Mouse (Mus musculus) midbrain, embryonic 14.5 days (tissue): Measurements from ENCODE around the gene Pitpnm2. TPM values are rescaled to one million over a fixed set of nuclear protein-coding genes. Genes with fewer than 3 reads are reported as not detected.
A peak's percentile ranks its signal among the peaks of the same experiment; 100 is the strongest.

Experiments used
- ATAC-seq: fragments of 200-750 bp; cut with Nextera tagmentation; 2 replicates; pipeline ENCODE4 v1.8.0; 2017; ENCODE audit warnings: moderate number of reproducible peaks, moderate library complexity; ENCODE audit not compliant: low FRiP score, low TSS enrichment
- DNase-seq: peaks from one replicate; pipeline ENCODE4 v3.0.0-alpha.2; 2015
- H3K27ac ChIP-seq: fragments of 300-500 bp; sonication (generic); replicated peaks from 2 replicates; pipeline ENCODE4 v1.5.1; 2014; ENCODE audit warnings: mild to moderate bottlenecking, low read depth, low read length, moderate library complexity
- H3K27me3 ChIP-seq: fragments of 300-500 bp; sonication (generic); 2 replicates; pipeline ENCODE4 v1.6.1; 2014; ENCODE audit warnings: low read length, control low read depth, mixed read lengths; ENCODE audit not compliant: control insufficient read depth, insufficient read depth
- H3K36me3 ChIP-seq: fragments of 300-500 bp; sonication (generic); 2 replicates; pipeline ENCODE4 v1.6.1; 2014; ENCODE audit warnings: low read length, control low read depth; ENCODE audit not compliant: control insufficient read depth, insufficient read depth
- H3K4me1 ChIP-seq: fragments of 300-500 bp; sonication (generic); 2 replicates; pipeline ENCODE4 v1.6.1; 2014; ENCODE audit warnings: mild to moderate bottlenecking, antibody characterized with exemption, low read length, control low read depth; ENCODE audit not compliant: control insufficient read depth, insufficient read depth
- H3K4me2 ChIP-seq: fragments of 300-500 bp; sonication (generic); 2 replicates; pipeline ENCODE4 v1.6.1; 2014; ENCODE audit warnings: mild to moderate bottlenecking, low read length, moderate library complexity
- H3K4me3 ChIP-seq: fragments of 300-500 bp; sonication (generic); replicated peaks from 2 replicates; pipeline ENCODE4 v1.5.1; 2014; ENCODE audit warnings: low read depth, low read length
- H3K9ac ChIP-seq: fragments of 300-500 bp; sonication (generic); replicated peaks from 2 replicates; pipeline ENCODE4 v1.6.1; 2014; ENCODE audit warnings: mild to moderate bottlenecking, low read length, moderate library complexity
- H3K9me3 ChIP-seq: fragments of 300-500 bp; sonication (generic); 2 replicates; pipeline ENCODE4 v1.6.1; 2016; ENCODE audit warnings: low read length, control low read depth, mixed read lengths; ENCODE audit not compliant: control insufficient read depth
- WGBS: fragments of 180-500 bp; shearing (Covaris S2); extraction: QIAGEN DNeasy Blood & Tissue Kit; methylation state at CpG from one replicate; pipeline ENCODE4 v1.1.7; 2014; 5-methylcytosine and 5-hydroxymethylcytosine counted together
- polyA plus RNA-seq: library from polyadenylated mRNA; unstranded; fragments of >200 nt; fragmentation: Nextera tagmentation; extraction: Ambion mirVana; gene quantifications from 2 replicates; pipeline ENCODE4 v1.2.1, GENCODE M21; 2014

Pitpnm2 gene
- polyA plus RNA-seq, 1 experiment from 2014 or later, result 11.6 TPM

DNA sequence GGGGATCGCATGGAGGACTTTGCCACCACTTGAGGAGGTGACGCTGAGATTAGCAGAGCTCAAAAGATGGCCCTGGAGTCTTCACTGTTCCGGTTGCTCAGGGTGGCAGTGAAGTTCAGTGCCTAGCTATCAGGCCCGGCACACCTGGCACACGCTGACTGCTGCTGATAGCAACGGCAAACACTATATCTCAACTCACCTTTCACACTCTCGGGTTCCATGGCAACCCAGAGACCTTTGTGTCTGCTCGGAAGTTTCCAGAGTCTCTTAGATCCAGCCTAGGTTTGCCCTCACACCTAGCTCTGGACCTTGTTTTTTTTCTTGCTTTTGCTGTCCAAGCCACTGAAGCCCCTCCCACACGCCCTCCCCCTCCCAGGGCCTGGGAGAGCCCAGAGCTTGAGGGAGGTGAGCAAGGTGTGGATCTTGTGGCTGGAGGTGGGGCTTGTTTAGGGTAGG lies 157.6 kb downstream of the Pitpnm2 start:
- Histone ChIP-seq H3K9me3 (no peaks in the 10 kb centered on the region), H3K27ac (no peak overlapping the region), H3K9ac (no peak overlapping the region), H3K4me1 (peaks cover 10% of the 10 kb centered on the region; the same call in 1 of the 2 replicates), H3K4me3 (no peak overlapping the region), H3K27me3 (peaks cover 8% of the 10 kb centered on the region), H3K4me2 (no peak overlapping the region), H3K36me3 (no peaks in the 10 kb centered on the region)
- no peak for ATAC-seq
- DNase-seq, result no peak
- 73% methylated on average over 9 of the region's 9 CpGs for WGBS

DNA sequence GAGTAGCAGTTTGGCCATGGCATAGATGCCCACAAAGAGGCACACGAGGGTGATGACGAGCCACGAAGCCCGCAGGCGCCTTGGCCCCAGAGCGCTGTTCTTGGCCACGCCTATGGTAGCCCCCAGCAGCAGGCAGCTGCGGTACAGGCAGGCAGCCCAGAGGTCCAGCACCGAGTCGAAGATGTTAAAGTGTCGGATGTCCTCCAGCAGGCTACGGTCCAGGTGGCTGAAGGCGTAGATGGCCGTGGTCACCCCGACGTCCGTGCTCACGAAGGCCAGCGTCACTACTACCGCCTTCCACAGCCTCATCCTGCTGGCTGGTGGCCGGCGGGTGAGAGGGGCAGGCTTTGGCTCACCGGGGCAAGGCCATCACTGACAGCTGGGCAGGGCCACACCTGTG lies 159.7 kb downstream of the Pitpnm2 start:
- H3K4me3 ChIP-seq, result no peak overlapping the region
- no peak overlapping the region for H3K4me2 ChIP-seq
- H3K9me3 ChIP-seq, result no peaks in the 10 kb centered on the region
- no peaks in the 10 kb centered on the region for H3K4me1 ChIP-seq
- no peak overlapping the region for H3K27ac ChIP-seq
- no peak overlapping the region for H3K9ac ChIP-seq
- DNase-seq (no peak), ATAC-seq (no peak)
- no peaks in the 10 kb centered on the region for H3K27me3 ChIP-seq
- WGBS, result 88% methylated on average over 23 of the region's 23 CpGs
- no peaks in the 10 kb centered on the region for H3K36me3 ChIP-seq

DNA sequence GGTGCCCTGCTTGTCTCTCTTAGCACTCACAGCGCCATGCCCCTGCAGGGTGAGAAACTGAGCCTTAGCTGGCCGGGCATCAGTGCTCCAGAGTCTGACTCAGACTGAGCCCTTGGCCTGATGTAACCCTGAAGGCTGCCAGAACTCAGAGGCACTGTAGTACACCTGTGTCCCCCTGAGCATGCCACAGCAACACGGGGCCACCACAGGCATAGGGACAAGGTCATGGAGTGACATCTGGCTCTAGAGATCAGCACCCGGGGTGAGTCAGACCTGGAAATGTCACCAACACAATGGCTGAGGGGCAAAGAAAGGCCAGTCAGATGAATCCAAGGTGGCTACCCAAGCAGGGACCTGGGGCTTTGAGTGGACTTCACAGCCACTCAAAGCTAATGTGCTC lies 162.7 kb downstream of the Pitpnm2 start:
- Histone ChIP-seq H3K4me3 (no peak overlapping the region), H3K27me3 (no peaks in the 10 kb centered on the region), H3K4me1 (no peaks in the 10 kb centered on the region), H3K9ac (no peak overlapping the region), H3K27ac (no peak overlapping the region), H3K4me2 (no peak overlapping the region), H3K9me3 (no peaks in the 10 kb centered on the region), H3K36me3 (no peaks in the 10 kb centered on the region)
- DNase-seq (no peak), ATAC-seq (no peak)
- 89% methylated on average over 4 of the region's 4 CpGs for WGBS

DNA sequence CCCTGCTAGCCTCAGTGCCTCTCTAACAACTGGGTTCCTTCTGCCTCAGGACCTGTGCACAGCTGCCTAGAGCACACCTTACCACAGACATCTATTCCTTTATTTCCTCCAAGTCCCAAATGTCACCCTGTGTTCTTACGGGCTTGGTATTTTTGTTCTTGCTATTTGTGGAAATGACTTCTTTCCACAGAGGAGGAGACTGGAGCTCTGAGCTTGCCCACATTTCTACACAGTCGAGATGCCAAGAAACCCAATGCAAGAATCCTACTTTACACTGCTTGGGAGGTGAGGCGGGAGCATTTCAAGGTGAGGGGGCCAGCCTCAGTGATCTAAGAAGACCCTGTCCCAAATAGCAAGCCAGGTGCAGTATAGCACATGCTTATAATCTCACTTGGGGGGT lies 164.0 kb downstream of the Pitpnm2 start:
- Histone ChIP-seq H3K4me2 (no peak overlapping the region), H3K27me3 (no peaks in the 10 kb centered on the region), H3K36me3 (no peaks in the 10 kb centered on the region), H3K27ac (no peak overlapping the region), H3K4me1 (no peaks in the 10 kb centered on the region), H3K4me3 (no peak overlapping the region), H3K9me3 (no peaks in the 10 kb centered on the region), H3K9ac (no peak overlapping the region)
- no peak for DNase-seq
- ATAC-seq, result no peak
- 74% methylated on average over 3 of the region's 3 CpGs for WGBS

DNA sequence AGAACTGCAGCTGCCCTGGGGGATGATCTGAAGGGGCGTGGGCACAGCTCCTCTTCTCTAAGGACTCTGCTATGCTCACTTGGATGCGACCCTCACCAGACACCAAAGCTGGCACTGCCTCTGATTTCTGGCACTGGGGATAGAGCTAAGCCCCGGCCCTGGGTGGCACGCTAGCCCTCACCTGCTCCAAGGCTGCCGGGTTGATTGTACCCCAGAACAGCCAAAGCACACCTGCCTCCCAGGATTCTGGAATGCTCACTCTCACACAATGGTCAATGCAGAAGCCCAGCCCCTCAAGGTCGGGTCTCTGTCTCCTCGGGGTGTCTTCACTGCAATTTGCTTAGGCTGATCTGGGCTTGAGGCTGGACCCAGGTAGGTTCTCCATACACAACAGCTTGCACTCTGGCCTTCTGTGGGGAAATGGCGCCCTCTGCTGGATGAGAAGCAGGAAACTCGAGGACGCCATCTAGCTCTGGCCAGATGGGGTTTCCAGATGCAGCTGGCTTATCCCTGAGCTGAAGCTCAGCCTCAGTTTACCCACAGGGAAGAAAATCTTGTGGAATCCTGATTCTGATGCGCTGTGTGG lies 164.9 kb downstream of the Pitpnm2 start:
- H3K27ac ChIP-seq, result no peak overlapping the region
- H3K4me1 ChIP-seq, result no peaks in the 10 kb centered on the region
- no peaks in the 10 kb centered on the region for H3K27me3 ChIP-seq
- peak; percentile 90 for DNase-seq
- H3K36me3 ChIP-seq, result no peaks in the 10 kb centered on the region
- H3K9ac ChIP-seq, result no peak overlapping the region
- 0 out of 2 replicates have a peak, but pooled peaks have one; percentile 14 for ATAC-seq
- WGBS, result 39% methylated on average over 11 of the region's 11 CpGs
- H3K4me2 ChIP-seq, result no peak overlapping the region
- no peaks in the 10 kb centered on the region for H3K9me3 ChIP-seq
- H3K4me3 ChIP-seq, result no peak overlapping the region

DNA sequence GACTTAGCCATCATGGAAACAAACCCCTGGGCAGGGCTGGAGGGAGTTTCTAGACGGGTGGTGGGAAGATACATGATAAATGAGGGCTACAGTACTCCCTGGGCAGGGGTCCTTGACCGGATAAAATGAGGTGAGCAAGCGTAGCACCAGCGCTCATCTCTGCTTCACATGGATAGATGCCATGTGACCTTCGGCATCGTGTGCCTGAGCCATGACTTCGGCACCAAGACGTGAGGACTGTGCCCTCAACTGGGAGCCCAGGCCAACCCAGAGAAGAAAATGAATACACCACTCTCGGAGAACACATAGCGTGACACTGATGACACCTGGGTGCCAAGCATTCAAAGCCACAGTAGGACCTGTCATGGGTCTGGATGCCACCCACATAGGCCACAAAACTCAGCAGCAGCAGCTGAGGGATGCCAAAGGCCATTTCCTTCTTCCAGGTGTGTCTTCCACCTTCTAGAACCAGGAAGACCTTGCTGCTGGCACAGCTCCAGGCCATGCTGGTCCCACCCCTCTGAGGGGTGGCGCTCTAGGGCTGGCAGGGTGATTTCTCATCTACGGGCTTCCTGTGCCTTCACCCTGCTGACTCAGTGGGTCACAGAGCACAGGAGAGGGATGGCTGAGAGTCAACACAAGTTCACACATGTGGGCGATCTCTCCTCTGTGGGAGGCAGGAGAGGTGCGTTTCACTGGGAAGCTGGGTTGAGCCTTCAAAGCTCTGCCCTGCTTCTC lies 165.5 kb downstream of the Pitpnm2 start:
- DNase-seq (no peak), ATAC-seq (no peak)
- H3K9ac ChIP-seq, result no peak overlapping the region
- 85% methylated on average over 14 of the region's 14 CpGs for WGBS
- no peaks in the 10 kb centered on the region for H3K27me3 ChIP-seq
- no peak overlapping the region for H3K4me3 ChIP-seq
- H3K27ac ChIP-seq, result no peak overlapping the region
- no peak overlapping the region for H3K4me2 ChIP-seq
- no peaks in the 10 kb centered on the region for H3K36me3 ChIP-seq
- H3K4me1 ChIP-seq, result no peaks in the 10 kb centered on the region; the same call in 1 of the 2 replicates
- no peaks in the 10 kb centered on the region for H3K9me3 ChIP-seq

DNA sequence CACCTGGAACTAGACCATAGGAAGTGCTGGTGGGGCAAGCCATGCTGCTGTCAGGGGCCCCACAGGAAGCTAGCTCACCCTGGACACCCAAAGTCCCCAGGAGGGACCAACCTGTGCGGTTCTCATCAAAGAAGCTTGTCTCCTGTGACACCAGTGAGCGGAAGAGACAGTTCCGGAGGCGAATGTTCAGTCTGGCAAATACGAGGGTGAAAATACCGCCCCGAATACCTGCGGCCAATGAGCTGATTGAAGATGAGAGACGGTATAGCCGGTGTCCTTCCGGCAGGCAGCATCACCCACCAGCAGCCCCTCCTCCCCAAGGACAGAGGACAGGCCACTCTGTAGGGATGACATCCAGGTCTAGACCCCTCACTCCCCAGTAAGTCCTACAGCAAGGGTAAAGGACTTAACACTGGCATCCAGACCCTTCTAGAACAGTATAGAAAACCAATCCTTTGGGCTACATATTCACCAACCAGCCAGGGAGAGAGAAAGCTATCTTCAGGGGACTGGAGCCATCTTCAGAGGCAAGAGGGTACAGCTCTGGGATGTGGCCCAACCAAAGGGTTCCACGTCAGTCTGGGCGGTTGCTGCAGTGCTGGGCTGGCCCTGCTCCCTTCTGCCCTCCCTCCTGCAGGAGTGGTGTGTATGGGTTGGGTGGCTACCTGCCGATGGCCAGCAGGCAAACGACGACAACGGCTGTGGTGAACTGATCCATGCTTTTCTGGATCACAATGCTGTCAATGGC lies 166.4 kb downstream of the Pitpnm2 start:
- no peaks in the 10 kb centered on the region for H3K36me3 ChIP-seq
- H3K4me2 ChIP-seq, result no peak overlapping the region
- no peaks in the 10 kb centered on the region for H3K9me3 ChIP-seq
- no peak overlapping the region for H3K9ac ChIP-seq
- no peak overlapping the region for H3K27ac ChIP-seq
- H3K27me3 ChIP-seq, result no peaks in the 10 kb centered on the region
- peaks cover 6% of the 10 kb centered on the region; the same call in 1 of the 2 replicates for H3K4me1 ChIP-seq
- ATAC-seq (no peak), DNase-seq (no peak)
- no peak overlapping the region for H3K4me3 ChIP-seq
- 90% methylated on average over 17 of the region's 17 CpGs for WGBS

DNA sequence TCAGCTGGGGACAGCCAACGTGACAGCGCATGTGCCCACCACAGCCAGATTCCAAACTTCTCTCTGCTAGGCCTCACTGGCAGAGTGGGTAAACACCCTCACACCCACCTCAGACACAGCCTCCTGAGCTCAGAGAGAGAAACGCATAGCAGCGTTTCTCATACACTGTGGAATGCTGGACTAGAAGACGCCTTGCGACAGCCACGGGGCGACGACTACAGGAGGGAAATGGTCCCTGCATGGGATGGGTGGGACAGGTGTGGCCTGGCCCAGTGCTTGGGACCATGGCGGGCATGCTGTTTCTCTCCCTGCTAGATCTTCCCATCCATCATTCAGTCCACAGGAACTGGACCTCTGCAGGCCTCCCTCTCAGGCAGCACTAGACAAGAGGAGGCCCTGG lies 167.1 kb downstream of the Pitpnm2 start:
- WGBS, result 88% methylated on average over 10 of the region's 10 CpGs
- DNase-seq, result no peak

More for the DNA sequence above, 167.1 kb downstream of the Pitpnm2 start:
- H3K4me2 ChIP-seq, result no peak overlapping the region
- no peak for ATAC-seq
- no peaks in the 10 kb centered on the region for H3K9me3 ChIP-seq
- no peak overlapping the region for H3K4me3 ChIP-seq
- H3K36me3 ChIP-seq, result no peaks in the 10 kb centered on the region
- H3K27me3 ChIP-seq, result no peaks in the 10 kb centered on the region
- H3K4me1 ChIP-seq, result peaks cover 10% of the 10 kb centered on the region; the same call in 1 of the 2 replicates
- H3K9ac ChIP-seq, result no peak overlapping the region
- no peak overlapping the region for H3K27ac ChIP-seq
